Mouse (Mus musculus) kidney, adult 2 months (tissue): ENCODE results near the gene Zfp775.
"Not testable (repeated sequence)": the region's sequence is repeated elsewhere in the genome, so short reads cannot be mapped to it uniquely, and the experiment has no call there.

Source experiments
- CTCF ChIP-seq: fragments of 200-500 bp; conservative IDR thresholded peaks from 2 replicates; pipeline ENCODE4 v1.5.1; 2011; ENCODE audit warnings: low read depth, mild to moderate bottlenecking, control low read depth, low read length, moderate library complexity, mixed read lengths; ENCODE audit not compliant: insufficient read depth, insufficient read length
- POLR2A ChIP-seq: fragments of 200-500 bp; IDR thresholded peaks from one replicate; pipeline ENCODE4 v1.6.1; 2011; ENCODE audit warnings: low read depth, low read length, control low read depth

DNA sequence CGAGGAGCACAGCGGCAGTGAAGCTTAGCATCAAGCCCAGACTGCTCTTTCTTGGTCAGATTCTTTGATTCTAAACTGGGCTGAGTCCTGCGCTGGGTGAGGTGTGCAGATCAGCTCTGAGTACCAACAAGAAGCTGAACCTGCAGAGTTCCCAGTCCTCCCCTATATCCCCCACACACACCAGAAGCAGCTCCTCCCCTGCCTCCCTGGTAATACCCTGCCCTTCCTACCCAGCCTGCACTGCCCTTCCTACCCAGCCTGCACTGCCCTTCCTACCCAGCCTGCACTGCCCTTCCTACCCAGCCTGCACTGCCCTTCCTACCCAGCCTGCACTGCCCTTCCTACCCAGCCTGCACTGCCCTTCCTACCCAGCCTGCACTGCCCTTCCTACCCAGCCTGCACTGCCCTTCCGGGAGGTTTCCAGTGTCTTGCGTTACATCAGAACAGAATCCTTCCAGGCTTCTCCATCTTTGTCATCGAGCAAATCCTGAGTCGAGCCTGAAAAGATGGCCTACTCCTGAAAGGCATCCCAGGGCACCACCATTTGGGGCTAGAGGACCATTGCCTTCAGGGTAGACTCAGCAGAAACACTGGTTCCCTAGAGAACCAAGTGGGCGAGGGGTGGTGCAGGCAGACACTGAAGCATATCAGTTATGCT, 20.5 kb downstream of the Zfp775 start:
- not testable (repeated sequence) for TF ChIP-seq CTCF, POLR2A
